Comparison of ENCODE assay signal across 8 mouse cellular contexts in the genomic region with DNA sequence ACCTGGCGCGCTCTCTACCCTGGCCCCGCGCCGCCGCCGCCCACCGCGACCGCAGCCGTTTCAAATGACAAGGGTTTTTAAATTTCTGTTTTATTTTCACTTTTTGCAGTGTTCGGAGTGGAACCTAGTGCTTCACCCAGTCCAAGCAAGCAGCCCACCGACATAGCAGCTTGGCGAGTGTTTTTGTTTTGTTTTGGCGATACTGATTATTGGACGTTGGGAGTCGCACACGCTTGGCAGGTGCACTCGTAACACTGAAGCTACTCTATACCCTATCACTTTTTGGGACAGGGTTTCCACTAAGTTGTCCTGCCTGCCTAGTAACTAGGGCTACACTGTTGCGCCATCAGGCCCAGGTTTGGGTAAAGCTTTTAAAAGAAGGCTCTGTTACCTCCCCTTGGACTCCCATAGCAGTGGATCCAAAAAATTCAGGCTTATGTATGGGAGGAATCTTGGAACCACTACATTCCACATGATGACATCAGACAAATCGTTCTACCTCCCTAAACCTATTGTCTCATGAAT. TPM values are rescaled to one million over a fixed set of nuclear protein-coding genes. Genes with fewer than 3 reads are reported as not detected.
DNase-seq lines count a peak whose midpoint lies in the region; ATAC-seq and TF ChIP-seq lines count a peak whose summit lies in the region.

No protein-coding gene starts in this region.

- H3K27me3 ChIP-seq in lung, embryonic 14.5 days (ENCODE audit: insufficient read depth, low read length), result no peaks in the 10 kb centered on the region
- H3K27me3 ChIP-seq in embryonic facial prominence, embryonic 13.5 days, result no peaks in the 10 kb centered on the region
- H3K27me3 ChIP-seq in intestine, postnatal 0 days (replicated peaks; ENCODE audit: control insufficient read depth, insufficient read depth, low read length), result no peaks in the 10 kb centered on the region
- H3K27me3 ChIP-seq in neural tube, embryonic 15.5 days (replicated peaks), result no peaks in the 10 kb centered on the region

- H3K9me3 ChIP-seq in lung, embryonic 14.5 days (ENCODE audit: low read depth, low read length), result no peaks in the 10 kb centered on the region
- H3K9me3 ChIP-seq in embryonic facial prominence, embryonic 13.5 days, result no peaks in the 10 kb centered on the region
- H3K9me3 ChIP-seq in intestine, postnatal 0 days (ENCODE audit: control insufficient read depth), result no peaks in the 10 kb centered on the region
- H3K9me3 ChIP-seq in neural tube, embryonic 15.5 days (replicated peaks), result no peaks in the 10 kb centered on the region

- peaks cover 8% of the 10 kb centered on the region; the same call in 1 of the 2 replicates for H3K4me1 ChIP-seq in lung, embryonic 14.5 days (ENCODE audit: insufficient read depth)
- H3K4me1 ChIP-seq in embryonic facial prominence, embryonic 13.5 days, result peaks cover 25% of the 10 kb centered on the region
- peaks cover 4% of the 10 kb centered on the region; the same call in 1 of the 2 replicates for H3K4me1 ChIP-seq in intestine, postnatal 0 days (replicated peaks; ENCODE audit: control insufficient read depth, insufficient read depth, low read length)
- H3K4me1 ChIP-seq in neural tube, embryonic 15.5 days, result peaks cover 27% of the 10 kb centered on the region

- 4% methylated on average over 21 of the region's 21 CpGs for WGBS in lung, embryonic 14.5 days
- 3% methylated on average over 21 of the region's 21 CpGs for WGBS in embryonic facial prominence, embryonic 13.5 days
- WGBS in intestine, postnatal 0 days, result 3% methylated on average over 21 of the region's 21 CpGs
- WGBS in neural tube, embryonic 15.5 days, result 4% methylated on average over 21 of the region's 21 CpGs

- no peak for TF ChIP-seq CTCF in lung, embryonic 14.5 days (IDR thresholded peaks at IDR 0.05; ENCODE audit: low read depth)
- no peak; the same call in 1 of the 2 replicates for TF ChIP-seq CTCF in intestine, postnatal 0 days (IDR thresholded peaks at IDR 0.05; ENCODE audit: low read depth)

- no peak for DNase-seq in lung, embryonic 14.5 days
- DNase-seq in lung, postnatal 14 days, result no peak
- no peak for DNase-seq in spleen, postnatal 36 days (ENCODE audit: low spot score in 2 of 2)
- DNase-seq in gastrocnemius, postnatal 10 days, result no peak
- no peak for DNase-seq in frontal cortex, adult 2 months (ENCODE audit: extremely low spot score in 1 of 2, low spot score in 1 of 2)

- H3K27ac ChIP-seq in lung, embryonic 14.5 days (ENCODE audit: low read depth), result peak overlapping the region; percentile 99
- H3K27ac ChIP-seq in embryonic facial prominence, embryonic 13.5 days, result peak overlapping the region; percentile 96
- H3K27ac ChIP-seq in intestine, postnatal 0 days (ENCODE audit: low read depth, low read length), result peak overlapping the region; percentile 96
- peak overlapping the region; percentile 97 for H3K27ac ChIP-seq in neural tube, embryonic 15.5 days (replicated peaks)

- peak overlapping the region; percentile 84 for H3K4me3 ChIP-seq in lung, embryonic 14.5 days (ENCODE audit: low read depth, low read length)
- peak overlapping the region; percentile 81 for H3K4me3 ChIP-seq in embryonic facial prominence, embryonic 13.5 days
- H3K4me3 ChIP-seq in intestine, postnatal 0 days (ENCODE audit: low read depth, low read length), result peak overlapping the region; percentile 90
- peak overlapping the region; percentile 84 for H3K4me3 ChIP-seq in neural tube, embryonic 15.5 days (replicated peaks)

- peaks cover 9% of the 10 kb centered on the region for H3K36me3 ChIP-seq in lung, embryonic 14.5 days (ENCODE audit: insufficient read depth)
- peaks cover 7% of the 10 kb centered on the region for H3K36me3 ChIP-seq in embryonic facial prominence, embryonic 13.5 days
- peaks cover 4% of the 10 kb centered on the region; the same call in 1 of the 2 replicates for H3K36me3 ChIP-seq in intestine, postnatal 0 days (ENCODE audit: control insufficient read depth, insufficient read depth)
- peaks cover 7% of the 10 kb centered on the region for H3K36me3 ChIP-seq in neural tube, embryonic 15.5 days

- H3K9ac ChIP-seq in lung, embryonic 14.5 days, result peak overlapping the region; percentile 78
- peak overlapping the region; percentile 75 for H3K9ac ChIP-seq in embryonic facial prominence, embryonic 13.5 days
- H3K9ac ChIP-seq in intestine, postnatal 0 days (ENCODE audit: low read depth, low read length), result peak overlapping the region; percentile 64
- H3K9ac ChIP-seq in neural tube, embryonic 15.5 days (replicated peaks), result peak overlapping the region; percentile 57

- ATAC-seq in lung, embryonic 14.5 days (ENCODE audit: insufficient read depth), result no peak
- no peak for ATAC-seq in embryonic facial prominence, embryonic 13.5 days (ENCODE audit: insufficient number of reproducible peaks, insufficient read depth, low FRiP score, low TSS enrichment, low read depth)
- no peak for ATAC-seq in intestine, postnatal 0 days
- ATAC-seq in neural tube, embryonic 15.5 days (ENCODE audit: low FRiP score), result no peak

- H3K4me2 ChIP-seq in lung, embryonic 14.5 days, result peak overlapping the region; percentile 91
- H3K4me2 ChIP-seq in embryonic facial prominence, embryonic 13.5 days, result peak overlapping the region; percentile 93
- peak overlapping the region; percentile 71 for H3K4me2 ChIP-seq in intestine, postnatal 0 days (replicated peaks; ENCODE audit: low read depth)
- peak overlapping the region; percentile 73 for H3K4me2 ChIP-seq in neural tube, embryonic 15.5 days

RNA-seq across cellular contexts. Expression of a gene that starts 1.3 kb away (rescaled TPM):
- polyA plus RNA-seq in lung, embryonic 14.5 days (2014; fragmentation: Nextera tagmentation; extraction: Ambion mirVana), result 28.1 and 31.7 TPM in 2 replicates
- 22.2 and 25.1 TPM in 2 replicates for polyA plus RNA-seq in embryonic facial prominence, embryonic 13.5 days (2015; fragmentation: Nextera tagmentation; extraction: Ambion mirVana)
- polyA plus RNA-seq in intestine, postnatal 0 days (2015; fragmentation: Nextera tagmentation; extraction: Ambion mirVana), result 8.7 and 9.7 TPM in 2 replicates
- 16.6 and 17.7 TPM in 2 replicates for polyA plus RNA-seq in neural tube, embryonic 15.5 days (2015; fragmentation: Nextera tagmentation; extraction: Ambion mirVana)
- total RNA-seq in gastrocnemius, postnatal 10 days (2021), result 10 to 100 TPM; 20.2 to 22.6 TPM
- 18.4 and 20.9 TPM in 2 replicates for polyA plus RNA-seq in frontal cortex, adult 2 months (2012; rRNA removed)

RNA-seq across cellular contexts. Expression of a gene that starts 25.8 kb away (rescaled TPM):
- 236 and 250 TPM in 2 replicates for polyA plus RNA-seq in lung, embryonic 14.5 days (2014; fragmentation: Nextera tagmentation; extraction: Ambion mirVana)
- polyA plus RNA-seq in embryonic facial prominence, embryonic 13.5 days (2015; fragmentation: Nextera tagmentation; extraction: Ambion mirVana), result 286 and 293 TPM in 2 replicates
- polyA plus RNA-seq in intestine, postnatal 0 days (2015; fragmentation: Nextera tagmentation; extraction: Ambion mirVana), result 164 and 166 TPM in 2 replicates
- polyA plus RNA-seq in neural tube, embryonic 15.5 days (2015; fragmentation: Nextera tagmentation; extraction: Ambion mirVana), result 264 and 266 TPM in 2 replicates
- 100 to 1,000 TPM; 167 to 176 TPM for total RNA-seq in gastrocnemius, postnatal 10 days (2021)
- 219 and 229 TPM in 2 replicates for polyA plus RNA-seq in frontal cortex, adult 2 months (2012; rRNA removed)

RNA-seq across cellular contexts. Expression of a gene that starts 42.1 kb away (rescaled TPM):
- 24.7 and 25.9 TPM in 2 replicates for polyA plus RNA-seq in lung, embryonic 14.5 days (2014; fragmentation: Nextera tagmentation; extraction: Ambion mirVana)
- 23.4 and 26.5 TPM in 2 replicates for polyA plus RNA-seq in embryonic facial prominence, embryonic 13.5 days (2015; fragmentation: Nextera tagmentation; extraction: Ambion mirVana)
- polyA plus RNA-seq in intestine, postnatal 0 days (2015; fragmentation: Nextera tagmentation; extraction: Ambion mirVana), result 10.5 and 11.6 TPM in 2 replicates
- 22.5 and 23.8 TPM in 2 replicates for polyA plus RNA-seq in neural tube, embryonic 15.5 days (2015; fragmentation: Nextera tagmentation; extraction: Ambion mirVana)
- 10 to 100 TPM; 31.0 to 32.7 TPM for total RNA-seq in gastrocnemius, postnatal 10 days (2021)
- polyA plus RNA-seq in frontal cortex, adult 2 months (2012; rRNA removed), result 58.9 and 64.4 TPM in 2 replicates
